Mouse (Mus musculus): Measurements from ENCODE around the gene Gm13691.
"Not testable (repeated sequence)": the region's sequence is repeated elsewhere in the genome, so short reads cannot be mapped to it uniquely, and the experiment has no call there.

Gm13691 gene

DNA sequence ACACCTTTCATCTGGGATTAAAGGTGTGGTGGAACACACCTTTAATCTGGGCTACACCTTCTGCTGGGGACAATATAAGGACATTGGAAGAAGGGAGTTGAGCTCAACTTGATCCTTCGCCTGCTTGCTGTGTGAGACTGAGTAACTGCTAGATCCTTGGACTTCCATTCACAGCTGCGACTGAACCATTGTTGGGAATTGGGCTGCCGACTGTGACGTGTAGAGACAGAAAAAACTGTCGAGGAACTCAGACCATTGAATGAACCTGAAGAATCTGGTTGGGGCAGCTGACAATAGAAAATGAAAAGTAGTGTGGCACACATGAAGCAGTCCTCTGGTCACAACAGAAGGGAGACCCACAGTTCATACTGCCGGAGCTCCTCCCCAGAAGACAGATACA lies at the start of gene Gm13691:
Gene Gm13691 (plus strand): TSS at position 301 of the 400 bp plus-strand sequence.
- not testable (repeated sequence) for DNase-seq

DNA sequence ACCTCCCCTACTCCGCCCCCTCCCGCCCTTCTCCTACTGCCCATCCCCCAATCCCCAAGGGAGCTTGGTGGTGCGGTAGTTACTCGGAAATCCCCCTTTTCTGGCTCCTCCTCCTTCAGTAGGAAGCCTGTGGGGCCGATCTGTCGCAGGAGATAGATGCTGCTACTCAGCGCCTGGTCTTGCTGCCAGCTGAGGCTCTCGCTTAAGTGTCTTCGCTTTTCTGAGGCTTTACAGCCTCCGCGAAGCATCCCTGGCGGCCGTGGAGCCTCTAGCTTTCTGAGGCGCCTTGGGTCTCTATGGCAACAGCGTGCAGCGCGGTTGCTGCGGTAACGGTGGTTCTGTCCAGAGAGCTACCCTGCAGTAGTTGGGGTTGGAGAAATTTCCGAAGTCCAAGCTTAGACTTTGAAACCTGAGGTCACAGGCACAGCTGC lies 49.4 kb upstream of the Gm13691 start, which contains the start of gene Zswim2:
Gene Zswim2 (minus strand): TSS at position 298 of the 431 bp plus-strand sequence.
- DNase-seq: peak; percentile 52 to 69

DNA sequence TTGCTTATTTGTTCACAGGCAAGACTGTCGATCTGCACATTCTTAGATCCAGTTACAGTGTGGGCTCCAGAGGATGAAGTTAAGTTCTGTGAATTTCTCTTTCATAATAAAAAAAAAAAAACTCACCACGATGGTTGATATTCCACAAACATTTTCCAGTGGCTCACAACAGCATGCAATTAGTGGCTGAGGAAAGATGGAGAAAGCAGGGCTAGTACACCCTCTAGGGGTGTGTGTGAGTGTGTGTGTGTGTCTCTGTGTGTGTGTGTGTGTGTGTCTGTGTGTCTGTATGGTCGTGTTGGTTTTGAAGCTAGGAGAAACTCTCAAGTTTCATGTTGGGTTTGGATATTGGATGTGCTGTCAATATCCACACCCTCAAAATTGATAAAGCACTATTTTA lies 49.0 kb upstream of the Gm13691 start:
- no peak for DNase-seq

DNA sequence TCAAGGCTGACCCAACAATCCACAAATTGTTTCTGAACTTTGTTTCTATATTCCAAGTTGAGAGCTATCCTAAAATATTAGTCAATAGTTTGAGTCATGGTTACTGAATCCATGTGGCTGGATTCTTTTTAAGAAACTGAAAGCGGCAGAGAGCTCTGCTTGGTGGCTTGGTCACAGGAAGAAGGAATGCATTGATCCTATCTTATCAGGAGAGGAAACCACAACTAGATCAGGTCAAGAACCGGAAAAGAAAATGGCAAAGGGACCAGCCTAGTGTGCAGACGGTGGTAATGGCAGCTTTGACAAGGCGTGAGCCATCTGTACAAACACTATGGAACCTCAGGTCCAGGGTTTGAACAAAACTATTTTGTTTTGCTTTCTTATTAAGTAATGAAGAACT lies 48.6 kb upstream of the Gm13691 start:
- no peak for DNase-seq

DNA sequence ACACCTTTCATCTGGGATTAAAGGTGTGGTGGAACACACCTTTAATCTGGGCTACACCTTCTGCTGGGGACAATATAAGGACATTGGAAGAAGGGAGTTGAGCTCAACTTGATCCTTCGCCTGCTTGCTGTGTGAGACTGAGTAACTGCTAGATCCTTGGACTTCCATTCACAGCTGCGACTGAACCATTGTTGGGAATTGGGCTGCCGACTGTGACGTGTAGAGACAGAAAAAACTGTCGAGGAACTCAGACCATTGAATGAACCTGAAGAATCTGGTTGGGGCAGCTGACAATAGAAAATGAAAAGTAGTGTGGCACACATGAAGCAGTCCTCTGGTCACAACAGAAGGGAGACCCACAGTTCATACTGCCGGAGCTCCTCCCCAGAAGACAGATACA lies 35.0 kb upstream of the Gm13691 start, which contains the start of gene Gm13698:
Gene Gm13698 (plus strand): TSS at position 301 of the 400 bp plus-strand sequence.
- DNase-seq: not testable (repeated sequence)

GRCm38 (mm10) chr2:83961203-83961602 lies 29.1 kb upstream of the Gm13691 start, which contains the start of gene Gm13693:
TSS of gene Gm13693 (plus strand) at chr2:83961503.
- DNase-seq: not testable (repeated sequence)

DNA sequence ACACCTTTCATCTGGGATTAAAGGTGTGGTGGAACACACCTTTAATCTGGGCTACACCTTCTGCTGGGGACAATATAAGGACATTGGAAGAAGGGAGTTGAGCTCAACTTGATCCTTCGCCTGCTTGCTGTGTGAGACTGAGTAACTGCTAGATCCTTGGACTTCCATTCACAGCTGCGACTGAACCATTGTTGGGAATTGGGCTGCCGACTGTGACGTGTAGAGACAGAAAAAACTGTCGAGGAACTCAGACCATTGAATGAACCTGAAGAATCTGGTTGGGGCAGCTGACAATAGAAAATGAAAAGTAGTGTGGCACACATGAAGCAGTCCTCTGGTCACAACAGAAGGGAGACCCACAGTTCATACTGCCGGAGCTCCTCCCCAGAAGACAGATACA lies 23.3 kb upstream of the Gm13691 start, which contains the start of gene Gm13695:
Gene Gm13695 (plus strand): TSS at position 301 of the 400 bp plus-strand sequence.
- DNase-seq: not testable (repeated sequence)

GRCm38 (mm10) chr2:83972823-83973222 lies 17.5 kb upstream of the Gm13691 start, which contains the start of gene Gm13696:
TSS of gene Gm13696 (plus strand) at chr2:83973123.
- DNase-seq: not testable (repeated sequence)

GRCm38 (mm10) chr2:83978633-83979032 lies 11.7 kb upstream of the Gm13691 start, which contains the start of gene Gm13694:
TSS of gene Gm13694 (plus strand) at chr2:83978933.
- not testable (repeated sequence) for DNase-seq

DNA sequence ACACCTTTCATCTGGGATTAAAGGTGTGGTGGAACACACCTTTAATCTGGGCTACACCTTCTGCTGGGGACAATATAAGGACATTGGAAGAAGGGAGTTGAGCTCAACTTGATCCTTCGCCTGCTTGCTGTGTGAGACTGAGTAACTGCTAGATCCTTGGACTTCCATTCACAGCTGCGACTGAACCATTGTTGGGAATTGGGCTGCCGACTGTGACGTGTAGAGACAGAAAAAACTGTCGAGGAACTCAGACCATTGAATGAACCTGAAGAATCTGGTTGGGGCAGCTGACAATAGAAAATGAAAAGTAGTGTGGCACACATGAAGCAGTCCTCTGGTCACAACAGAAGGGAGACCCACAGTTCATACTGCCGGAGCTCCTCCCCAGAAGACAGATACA lies 5.9 kb upstream of the Gm13691 start, which contains the start of gene Gm13697:
Gene Gm13697 (plus strand): TSS at position 301 of the 400 bp plus-strand sequence.
- DNase-seq: not testable (repeated sequence)

GRCm38 (mm10) chr2:83993639-83994255 lies 3.4 kb downstream of the Gm13691 start:
- DNase-seq: peak in 1 of 2 experiments; percentile 38

DNA sequence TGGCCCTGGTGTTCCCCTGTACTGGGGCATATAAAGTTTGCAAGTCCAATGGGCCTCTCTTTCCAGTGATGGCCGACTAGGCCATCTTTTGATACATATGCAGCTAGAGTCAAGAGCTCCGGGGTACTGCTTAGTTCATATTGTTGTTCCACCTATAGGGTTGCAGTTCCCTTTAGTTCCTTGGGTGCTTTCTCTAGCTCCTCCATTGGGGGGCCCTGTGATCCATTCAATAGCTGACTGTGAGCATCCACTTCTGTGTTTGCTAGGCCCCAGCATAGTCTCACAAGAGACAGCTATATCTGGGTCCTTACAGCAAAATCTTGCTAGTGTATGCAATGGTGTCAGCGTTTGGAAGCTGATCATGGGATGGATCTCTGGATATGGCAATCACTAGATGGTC lies 4.2 kb downstream of the Gm13691 start:
- not testable (repeated sequence) for DNase-seq

DNA sequence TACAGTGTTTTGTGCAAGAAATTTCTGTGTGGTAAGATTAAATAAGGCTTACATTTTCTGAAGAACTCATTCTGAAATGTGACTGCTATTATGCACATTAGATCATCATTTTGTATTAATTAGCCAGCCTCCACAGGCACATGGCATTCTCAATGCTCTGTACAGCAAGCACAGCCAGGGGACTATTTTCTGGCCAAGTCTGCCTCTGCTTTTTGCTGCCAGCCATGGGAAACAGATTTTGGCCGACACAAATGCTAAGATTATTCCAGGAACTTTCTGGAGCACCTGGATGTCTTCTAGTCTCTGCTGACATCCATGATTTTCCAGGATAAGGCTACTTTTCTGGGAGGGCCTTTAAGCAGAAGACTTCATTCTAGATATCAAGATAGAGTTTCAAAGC lies 18.6 kb downstream of the Gm13691 start:
- DNase-seq: no peak

DNA sequence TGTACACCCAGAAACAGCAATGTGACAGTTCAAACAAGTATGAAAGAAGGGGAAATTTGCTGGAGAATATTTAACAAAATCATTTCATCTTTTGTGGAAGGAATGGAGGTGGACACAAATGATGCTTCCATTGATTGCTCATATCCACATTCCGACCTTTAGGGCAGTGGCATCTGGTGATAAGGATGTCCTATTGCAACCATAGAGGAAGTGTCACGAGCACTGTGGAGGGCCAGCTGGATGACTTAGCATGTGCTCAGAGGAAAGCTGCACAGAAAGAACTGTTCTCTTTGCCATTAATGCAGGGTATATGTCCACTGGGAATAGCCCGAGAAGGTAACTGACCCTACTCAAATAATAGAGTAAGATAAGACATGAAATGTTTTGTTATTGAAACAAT lies 19.5 kb downstream of the Gm13691 start:
- DNase-seq: no peak

DNA sequence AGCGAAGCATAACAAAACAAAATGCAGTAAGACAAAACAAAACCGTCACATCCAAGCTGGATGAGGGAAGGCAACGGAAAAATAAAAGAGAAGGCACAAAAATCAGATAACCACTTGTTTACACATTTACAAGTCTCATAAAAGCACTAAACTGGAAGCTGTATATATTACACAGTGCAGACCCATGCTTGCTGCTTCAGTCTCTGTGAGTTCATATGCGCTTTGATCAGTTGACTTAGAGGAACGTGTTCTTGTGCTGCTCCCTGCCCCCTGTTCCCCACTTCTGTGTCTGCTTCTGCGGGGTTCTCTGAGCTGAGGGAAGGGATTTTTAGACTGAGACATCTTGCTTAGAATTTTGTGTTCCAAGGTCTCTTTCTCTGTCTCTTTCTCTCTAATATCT lies 24.2 kb downstream of the Gm13691 start:
- no peak for DNase-seq

DNA sequence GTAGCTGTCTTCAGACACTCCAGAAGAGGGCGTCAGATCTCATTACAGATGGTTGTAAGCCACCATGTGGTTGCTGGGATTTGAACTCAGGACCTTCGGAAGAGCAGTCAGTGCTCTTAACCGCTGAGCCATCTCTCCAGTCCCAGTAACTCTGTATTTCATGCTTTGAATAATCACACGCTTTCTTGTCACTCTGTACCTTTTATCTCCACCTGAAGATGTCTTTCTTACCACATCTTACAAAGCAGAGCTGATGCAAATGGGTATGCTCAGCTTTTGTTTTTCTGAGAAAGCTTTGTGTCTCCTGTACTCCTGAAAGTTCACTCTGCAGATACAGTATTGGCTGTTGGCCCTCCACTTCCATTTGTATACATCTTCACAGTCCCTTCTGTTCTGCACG lies 25.9 kb downstream of the Gm13691 start:
- DNase-seq: not testable (repeated sequence)

DNA sequence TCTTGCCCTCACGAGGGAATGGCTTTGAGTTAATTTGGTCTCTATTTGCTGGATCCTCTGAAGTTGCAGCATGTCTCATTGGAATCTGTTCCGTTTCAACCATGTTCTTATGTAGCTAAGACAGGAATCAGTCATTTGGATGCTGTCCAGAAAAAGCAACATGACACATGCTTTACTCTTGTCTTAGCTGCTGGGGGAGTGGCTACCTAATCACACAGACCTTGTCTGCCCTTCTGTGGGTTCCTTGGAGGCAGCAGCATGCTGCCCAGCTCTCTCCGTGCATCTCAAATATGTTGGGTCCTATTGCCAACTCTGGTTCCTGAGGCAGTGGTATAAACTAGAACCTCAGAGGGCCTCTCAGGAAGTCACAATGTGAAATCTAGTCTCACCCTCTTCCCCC lies 28.0 kb downstream of the Gm13691 start:
- no peak for DNase-seq

- peak in 1 of 2 experiments; percentile 13 for DNase-seq
These were observed 29.4 kb downstream of the Gm13691 start for GRCm38 (mm10) chr2:84019519-84020305.

GRCm38 (mm10) chr2:84021930-84022329 lies 31.6 kb downstream of the Gm13691 start:
- DNase-seq: no peak

DNA sequence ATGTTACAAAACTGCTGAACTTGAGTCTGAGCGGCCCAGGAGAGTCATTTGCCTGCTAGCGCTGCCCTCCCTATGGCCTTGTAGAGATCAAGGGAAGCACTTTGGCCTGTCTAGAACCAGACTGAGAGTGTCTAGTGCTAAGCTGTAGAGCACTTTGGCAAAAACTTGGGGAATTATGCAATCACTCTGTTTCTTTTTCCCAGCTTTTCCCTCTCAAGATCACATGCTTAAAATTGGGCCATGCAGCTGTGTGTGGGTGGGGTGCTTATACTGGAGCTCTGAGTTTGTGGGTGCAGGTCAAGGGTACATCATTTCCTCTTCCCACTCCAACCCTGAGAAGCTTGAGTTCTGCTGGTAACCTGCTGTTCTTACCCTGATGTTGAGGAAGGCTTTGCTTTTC lies 32.6 kb downstream of the Gm13691 start:
- DNase-seq: no peak

GRCm38 (mm10) chr2:84023319-84023718 lies 33.0 kb downstream of the Gm13691 start:
- no peak for DNase-seq

DNA sequence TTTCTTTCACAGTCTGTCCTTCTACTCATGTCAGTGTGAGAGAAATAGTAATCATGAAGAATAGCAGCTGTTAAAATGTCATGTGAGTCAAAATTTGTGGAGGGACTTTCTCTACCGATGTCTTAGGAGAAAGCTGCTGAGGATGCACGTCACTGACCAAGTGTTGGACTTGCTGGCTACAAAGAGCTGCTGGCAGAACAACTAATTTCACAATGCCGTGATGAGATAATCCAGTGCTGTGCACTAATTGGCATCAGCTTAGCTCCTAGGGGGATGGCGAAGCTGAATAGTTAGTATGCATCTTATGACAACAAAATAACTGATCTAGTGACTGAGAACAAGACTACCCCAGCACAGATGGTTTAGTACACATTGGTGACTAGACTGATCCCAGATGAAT lies 34.9 kb downstream of the Gm13691 start:
- DNase-seq: no peak

DNA sequence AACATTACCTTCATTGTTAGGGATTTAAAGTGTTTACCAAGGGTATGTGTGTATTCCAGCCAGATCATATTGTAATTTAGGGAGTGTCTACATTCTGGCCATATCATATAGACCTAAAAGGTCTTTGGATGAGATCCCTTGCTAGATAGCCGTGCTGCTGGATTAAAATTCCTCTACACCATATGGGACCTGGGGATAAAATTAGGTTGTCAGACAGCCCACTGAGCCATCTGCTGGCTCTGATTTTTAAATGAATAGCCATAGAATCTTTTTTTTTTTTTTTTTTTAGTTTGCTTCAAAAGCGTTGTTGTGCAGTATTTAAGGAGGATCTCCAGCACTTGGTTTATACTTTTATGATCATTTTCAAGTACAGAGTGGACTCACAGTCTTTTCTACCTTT lies 42.2 kb downstream of the Gm13691 start:
- DNase-seq: no peak

- DNase-seq: no peak
These were observed 45.6 kb downstream of the Gm13691 start for GRCm38 (mm10) chr2:84035997-84036396.
